In the genomic region with DNA sequence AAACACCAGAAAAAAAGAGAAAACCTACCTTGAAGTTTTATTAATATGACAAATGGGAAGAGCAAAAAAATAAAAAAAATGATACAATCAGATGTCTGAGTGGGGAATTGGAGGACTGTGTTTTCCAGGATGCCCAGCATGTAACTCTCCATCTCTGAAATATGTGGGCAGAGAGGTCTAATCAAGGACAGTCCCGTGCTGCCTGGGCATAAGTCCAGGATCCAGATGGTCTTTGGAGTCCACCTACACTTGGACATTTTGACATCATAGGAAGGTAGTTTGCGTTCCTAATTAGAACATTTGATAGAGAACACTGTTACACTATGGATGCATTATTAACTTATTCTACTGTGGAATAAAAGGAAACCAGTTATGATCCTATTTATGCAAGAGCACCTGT, we compare ENCODE assay signal across 28 mouse cellular contexts. TPM values are rescaled to one million over a fixed set of nuclear protein-coding genes. Genes with fewer than 3 reads are reported as not detected.
"Had no signal": no experiment of that assay in that cellular context is flagged by ENCODE, and none has a peak within 500 bp of the region (broad histone marks: within the 10 kb centered on the region; RNA-seq: fewer than 3 reads in every experiment).

No protein-coding gene starts in this region.

- H3K27ac ChIP-seq: gastrocnemius, adult 2 months; heart, embryonic 10.5 days; hindbrain, embryonic 10.5 days; hindbrain, embryonic 12.5 days; hindbrain, embryonic 15.5 days; intestine, embryonic 15.5 days; layer of hippocampus, adult 2 months; left cerebral cortex, adult 2 months; limb, embryonic 10.5 days; limb, embryonic 12.5 days; liver, embryonic 13.5 days; liver, embryonic 15.5 days had no signal

- ATAC-seq: inflammation-experienced regulatory T-cells, adult 6 months; intestine, embryonic 15.5 days; intestine, postnatal 0 days had no signal

- H3K4me1 ChIP-seq: heart, embryonic 10.5 days; heart, embryonic 12.5 days; hindbrain, embryonic 10.5 days; hindbrain, embryonic 12.5 days; hindbrain, embryonic 15.5 days; intestine, embryonic 15.5 days; limb, embryonic 10.5 days; limb, embryonic 12.5 days; liver, embryonic 13.5 days; liver, embryonic 15.5 days had no signal

- H3K36me3 ChIP-seq: heart, embryonic 10.5 days; heart, embryonic 12.5 days; hindbrain, embryonic 10.5 days; hindbrain, embryonic 12.5 days; hindbrain, embryonic 15.5 days; intestine, embryonic 15.5 days; limb, embryonic 10.5 days; limb, embryonic 12.5 days; liver, embryonic 13.5 days; liver, embryonic 15.5 days had no signal

- H3K4me3 ChIP-seq: gastrocnemius, adult 2 months; heart, embryonic 10.5 days; heart, embryonic 12.5 days; hindbrain, embryonic 10.5 days; hindbrain, embryonic 12.5 days; hindbrain, embryonic 15.5 days; intestine, embryonic 15.5 days; layer of hippocampus, adult 2 months; left cerebral cortex, adult 2 months; limb, embryonic 10.5 days; limb, embryonic 12.5 days; liver, embryonic 13.5 days; liver, embryonic 15.5 days had no signal

- H3K4me2 ChIP-seq: heart, embryonic 12.5 days; hindbrain, embryonic 12.5 days; hindbrain, embryonic 15.5 days; intestine, embryonic 15.5 days; limb, embryonic 12.5 days; liver, embryonic 11.5 days; liver, embryonic 13.5 days; liver, embryonic 15.5 days had no signal

- H3K27me3 ChIP-seq: intestine, embryonic 15.5 days; liver, embryonic 13.5 days; liver, embryonic 15.5 days had no signal

- H3K9ac ChIP-seq: heart, embryonic 12.5 days; hindbrain, embryonic 12.5 days; hindbrain, embryonic 15.5 days; intestine, embryonic 15.5 days; limb, embryonic 12.5 days; liver, embryonic 13.5 days; liver, embryonic 15.5 days had no signal

- DNase-seq: gastrocnemius, adult 2 months; gastrocnemius, postnatal 10 days; gastrocnemius, postnatal 25 days; heart, postnatal 4 days; kidney, adult 18-20 months; kidney, adult 8-10 months; kidney, postnatal 10 days; kidney, postnatal 25 days; kidney, postnatal 4 days; liver; liver, embryonic 13.5 days had no signal

- H3K9me3 ChIP-seq: heart, embryonic 10.5 days; heart, embryonic 12.5 days; hindbrain, embryonic 10.5 days; hindbrain, embryonic 12.5 days; hindbrain, embryonic 15.5 days; intestine, embryonic 15.5 days; limb, embryonic 10.5 days; limb, embryonic 12.5 days; liver, embryonic 13.5 days; liver, embryonic 15.5 days had no signal

RNA-seq across cellular contexts. Expression of gene Them7, which starts 33.3 kb away (rescaled TPM):
- total RNA-seq: gastrocnemius, postnatal 10 days; gastrocnemius, postnatal 25 days; layer of hippocampus, adult 2 months; layer of hippocampus, postnatal 10 days; layer of hippocampus, postnatal 25 days; left cerebral cortex, adult 2 months had no signal
- polyA plus RNA-seq: frontal cortex, adult 2 months; inflammation-experienced regulatory T-cells, adult 6 months had no signal
